Mouse (Mus musculus): ENCODE data around the gene Ppp1r36.

GRCm38 (mm10) chr12:76486943-76487342 is 69.6 kb downstream of the Ppp1r36 start:
- TF ChIP-seq POLR2A (IDR thresholded peaks at IDR 0.05; ENCODE audit: control insufficient read depth, extremely low read depth, insufficient read depth, low read length, poor library complexity) (no peak), CTCF (IDR thresholded peaks at IDR 0.05; ENCODE audit: borderline replicate concordance, control insufficient read depth, extremely low read depth, insufficient read depth, low read length, poor library complexity) (no peak)

All from thymus, adult 2 months (tissue).